Mouse (Mus musculus): ENCODE results near the gene Gjd3. TPM values are rescaled to one million over a fixed set of nuclear protein-coding genes. Genes with fewer than 3 reads are reported as not detected.

Gene Gjd3
- total and polyA plus RNA-seq, 3 experiments = not detected

- TF ChIP-seq RCOR1 (IDR thresholded peaks at IDR 0.05; ENCODE audit: low read depth, low read length) = no peak
- no peak for TF ChIP-seq POLR2AphosphoS2 (IDR thresholded peaks at IDR 0.05; ENCODE audit: low read length)
- no peak for TF ChIP-seq MXI1 (IDR thresholded peaks at IDR 0.05; ENCODE audit: low read depth, low read length)
- no peak for TF ChIP-seq MEF2A (IDR thresholded peaks at IDR 0.05; ENCODE audit: extremely low read depth, insufficient replicate concordance, low read depth, low read length, poor library complexity, severe bottlenecking)
- TF ChIP-seq POLR2AphosphoS5 (IDR thresholded peaks at IDR 0.05; ENCODE audit: borderline replicate concordance, low read depth, low read length) = no peak
- peak; percentile 67 for TF ChIP-seq SMC3 (IDR thresholded peaks at IDR 0.05; ENCODE audit: low read depth, low read length)
- TF ChIP-seq MAFK (IDR thresholded peaks at IDR 0.05; ENCODE audit: borderline replicate concordance, low read depth, low read length) = no peak
- no peak for TF ChIP-seq ZNF384 (IDR thresholded peaks at IDR 0.05; ENCODE audit: low read depth, low read length)
- no peak for TF ChIP-seq MAX (IDR thresholded peaks at IDR 0.05; ENCODE audit: low read length)
- TF ChIP-seq ELF1 (IDR thresholded peaks at IDR 0.05; ENCODE audit: low read depth, low read length) = no peak
- TF ChIP-seq CHD1 (IDR thresholded peaks at IDR 0.05; ENCODE audit: low read depth, low read length) = no peak
- no peak for TF ChIP-seq USF1 (IDR thresholded peaks at IDR 0.05; ENCODE audit: low read depth, low read length)
Observed at GRCm38 (mm10) chr11:98933151-98933550, 49.7 kb downstream of the Gjd3 start (continued).

- no peaks in the 10 kb centered on the region for H3K27me3 ChIP-seq (ENCODE audit: control insufficient read depth in 1 of 2, insufficient read depth in 2 of 2, low read length in 2 of 2)
- DNase-seq (ENCODE audit: low read depth, low spot score) = no peak
Observed at GRCm38 (mm10) chr11:98932293-98933091, 50.3 kb downstream of the Gjd3 start.

More at GRCm38 (mm10) chr11:98932293-98933091, 50.3 kb downstream of the Gjd3 start:
- no peak for TF ChIP-seq ELF1 (IDR thresholded peaks at IDR 0.05; ENCODE audit: low read depth, low read length)
- TF ChIP-seq MYC (IDR thresholded peaks at IDR 0.05; ENCODE audit: low read depth, low read length) = no peak
- no peak for TF ChIP-seq POLR2AphosphoS2 (IDR thresholded peaks at IDR 0.05; ENCODE audit: low read length)
- TF ChIP-seq USF2 (IDR thresholded peaks at IDR 0.05; ENCODE audit: borderline replicate concordance in 1 of 2, insufficient read depth in 1 of 2, low read depth in 1 of 2, low read length in 2 of 2) = no peak
- TF ChIP-seq TCF12 (IDR thresholded peaks at IDR 0.05; ENCODE audit: low read depth, low read length) = no peak
- TF ChIP-seq CHD1 (IDR thresholded peaks at IDR 0.05; ENCODE audit: low read depth, low read length) = no peak
- TF ChIP-seq MEF2A (IDR thresholded peaks at IDR 0.05; ENCODE audit: extremely low read depth, insufficient replicate concordance, low read depth, low read length, poor library complexity, severe bottlenecking) = no peak
- no peak for TF ChIP-seq MAFK (IDR thresholded peaks at IDR 0.05; ENCODE audit: borderline replicate concordance, low read depth, low read length)
- H3K4me3 ChIP-seq (ENCODE audit: control insufficient read depth in 1 of 2, insufficient read depth in 1 of 2, low read depth in 2 of 2, low read length in 2 of 2) = no peak overlapping the region
- H3K9ac ChIP-seq (ENCODE audit: control insufficient read depth, low read depth, low read length, poor library complexity, severe bottlenecking) = no peak overlapping the region
- H3K4me1 ChIP-seq (ENCODE audit: control insufficient read depth in 1 of 2, insufficient read depth in 2 of 2, low read length in 2 of 2) = peaks cover 6 to 13% of the 10 kb centered on the region in 2 experiments; a peak in 3 of 4 replicates
- H3K27ac ChIP-seq (ENCODE audit: control insufficient read depth, low read depth, low read length) = no peak overlapping the region
- no peaks in the 10 kb centered on the region; the same call in 1 of the 2 replicates for H3K79me2 ChIP-seq (ENCODE audit: control insufficient read depth, insufficient read depth, low read length, poor library complexity)
- no peaks in the 10 kb centered on the region for H3K36me3 ChIP-seq (ENCODE audit: control insufficient read depth in 1 of 2, insufficient read depth in 2 of 2, low read length in 2 of 2)
- H3K9me3 ChIP-seq (replicated peaks; ENCODE audit: insufficient read depth, low read length) = no peaks in the 10 kb centered on the region

Other genes starting within 250 kb of the Gjd3 start
- 22.0 and 29.6 TPM in 2 replicates for gene Thra, start 242.4 kb downstream of the Gjd3 start, total RNA-seq (2012; rRNA removed)
- 10 to 100 TPM in 1 of 2 experiments, not detected in 1; 50.9 TPM for gene Thra, start 242.4 kb downstream of the Gjd3 start, polyA plus RNA-seq (2012; ENCODE audit: insufficient read depth in 1 of 2, insufficient read length in 2 of 2, low read depth in 1 of 2, low replicate concordance in 2 of 2, missing spikeins in 1 of 2)
- 1.9 and 2.0 TPM in 2 replicates for gene Nr1d1, start 207.7 kb downstream of the Gjd3 start, total RNA-seq (2012; rRNA removed)
- gene Nr1d1, start 207.7 kb downstream of the Gjd3 start, polyA plus RNA-seq (2012; ENCODE audit: insufficient read depth in 1 of 2, insufficient read length in 2 of 2, low read depth in 1 of 2, low replicate concordance in 2 of 2, missing spikeins in 1 of 2) = 1 to 10 TPM in 1 of 2 experiments, not detected in 1; 5.6 TPM
- 35.0 and 37.1 TPM in 2 replicates for gene Msl1, start 187.5 kb downstream of the Gjd3 start, total RNA-seq (2012; rRNA removed)
- gene Msl1, start 187.5 kb downstream of the Gjd3 start, polyA plus RNA-seq (2012; ENCODE audit: insufficient read depth in 1 of 2, insufficient read length in 2 of 2, low read depth in 1 of 2, low replicate concordance in 2 of 2, missing spikeins in 1 of 2) = 10 to 100 TPM in 1 of 2 experiments, not detected in 1; 49.4 TPM
- gene Casc3, start 178.1 kb downstream of the Gjd3 start, total RNA-seq (2012; rRNA removed) = 18.2 and 20.9 TPM in 2 replicates
- gene Casc3, start 178.1 kb downstream of the Gjd3 start, polyA plus RNA-seq (2012; ENCODE audit: insufficient read depth in 1 of 2, insufficient read length in 2 of 2, low read depth in 1 of 2, low replicate concordance in 2 of 2, missing spikeins in 1 of 2) = 10 to 100 TPM; 58.6 to 61.0 TPM
- gene Rapgefl1, start 146.2 kb downstream of the Gjd3 start, total RNA-seq (2012; rRNA removed) = 0.46 and 0.58 TPM in 2 replicates
- 1 to 10 TPM in 1 of 2 experiments, not detected in 1; 1.4 TPM for gene Rapgefl1, start 146.2 kb downstream of the Gjd3 start, polyA plus RNA-seq (2012; ENCODE audit: insufficient read depth in 1 of 2, insufficient read length in 2 of 2, low read depth in 1 of 2, low replicate concordance in 2 of 2, missing spikeins in 1 of 2)
- gene Wipf2, start 119.4 kb downstream of the Gjd3 start, total RNA-seq (2012; rRNA removed) = 2.9 and 3.2 TPM in 2 replicates
- 1 to 10 TPM in 1 of 2 experiments, not detected in 1; 7.1 TPM for gene Wipf2, start 119.4 kb downstream of the Gjd3 start, polyA plus RNA-seq (2012; ENCODE audit: insufficient read depth in 1 of 2, insufficient read length in 2 of 2, low read depth in 1 of 2, low replicate concordance in 2 of 2, missing spikeins in 1 of 2)
- 83.4 and 104 TPM in 2 replicates for gene Cdc6, start 75.2 kb downstream of the Gjd3 start, total RNA-seq (2012; rRNA removed)
- 10 to 100 TPM; 56.9 to 69.4 TPM for gene Cdc6, start 75.2 kb downstream of the Gjd3 start, polyA plus RNA-seq (2012; ENCODE audit: insufficient read depth in 1 of 2, insufficient read length in 2 of 2, low read depth in 1 of 2, low replicate concordance in 2 of 2, missing spikeins in 1 of 2)
- gene Rara, start 55.2 kb downstream of the Gjd3 start, total RNA-seq (2012; rRNA removed) = 9.8 and 12.1 TPM in 2 replicates
- 10 to 100 TPM in 1 of 2 experiments, not detected in 1; 13.7 TPM for gene Rara, start 55.2 kb downstream of the Gjd3 start, polyA plus RNA-seq (2012; ENCODE audit: insufficient read depth in 1 of 2, insufficient read length in 2 of 2, low read depth in 1 of 2, low replicate concordance in 2 of 2, missing spikeins in 1 of 2)
- gene Top2a, start 41.2 kb upstream of the Gjd3 start, total RNA-seq (2012; rRNA removed) = 443 and 477 TPM in 2 replicates
- 100 to 1,000 TPM; 395 to 643 TPM for gene Top2a, start 41.2 kb upstream of the Gjd3 start, polyA plus RNA-seq (2012; ENCODE audit: insufficient read depth in 1 of 2, insufficient read length in 2 of 2, low read depth in 1 of 2, low replicate concordance in 2 of 2, missing spikeins in 1 of 2)
- gene Igfbp4, start 58.2 kb upstream of the Gjd3 start, total RNA-seq (2012; rRNA removed) = 89.8 and 94.4 TPM in 2 replicates
- 100 to 1,000 TPM in 1 of 2 experiments, not detected in 1; 221 TPM for gene Igfbp4, start 58.2 kb upstream of the Gjd3 start, polyA plus RNA-seq (2012; ENCODE audit: insufficient read depth in 1 of 2, insufficient read length in 2 of 2, low read depth in 1 of 2, low replicate concordance in 2 of 2, missing spikeins in 1 of 2)
- gene Tns4, start 106.3 kb upstream of the Gjd3 start, total RNA-seq (2012; rRNA removed) = not detected in 2 replicates
- under 1 TPM in 1 of 2 experiments, not detected in 1; 0.03 TPM for gene Tns4, start 106.3 kb upstream of the Gjd3 start, polyA plus RNA-seq (2012; ENCODE audit: insufficient read depth in 1 of 2, insufficient read length in 2 of 2, low read depth in 1 of 2, low replicate concordance in 2 of 2, missing spikeins in 1 of 2)
- 0.04 TPM in 1 of 2 replicates, not detected in the other for gene Ccr7, start 172.1 kb upstream of the Gjd3 start, total RNA-seq (2012; rRNA removed)
- gene Ccr7, start 172.1 kb upstream of the Gjd3 start, polyA plus RNA-seq (2012; ENCODE audit: insufficient read depth in 1 of 2, insufficient read length in 2 of 2, low read depth in 1 of 2, low replicate concordance in 2 of 2, missing spikeins in 1 of 2) = under 1 TPM in 1 of 2 experiments, not detected in 1; 0.06 TPM
- gene Smarce1, start 248.0 kb upstream of the Gjd3 start, total RNA-seq (2012; rRNA removed) = 243 and 265 TPM in 2 replicates
- gene Smarce1, start 248.0 kb upstream of the Gjd3 start, polyA plus RNA-seq (2012; ENCODE audit: insufficient read depth in 1 of 2, insufficient read length in 2 of 2, low read depth in 1 of 2, low replicate concordance in 2 of 2, missing spikeins in 1 of 2) = 100 to 1,000 TPM in 1 of 2 experiments, not detected in 1; 277 TPM

Measured in MEL (cell line).